Mouse (Mus musculus): ENCODE measurements at regions not wholly inside any gene's neighbourhood (a gene's known extent, or its start where the extent isn't known, plus 50 kb on each side); places are given as distances from the start of the nearest gene placed in this dataset.

- DNase-seq (ENCODE audit: low spot score) = peak; percentile 66
Measured at GRCm38 (mm10) chr11:7944956-7945515, 719.3 kb downstream of the Tns3 start.

DNA sequence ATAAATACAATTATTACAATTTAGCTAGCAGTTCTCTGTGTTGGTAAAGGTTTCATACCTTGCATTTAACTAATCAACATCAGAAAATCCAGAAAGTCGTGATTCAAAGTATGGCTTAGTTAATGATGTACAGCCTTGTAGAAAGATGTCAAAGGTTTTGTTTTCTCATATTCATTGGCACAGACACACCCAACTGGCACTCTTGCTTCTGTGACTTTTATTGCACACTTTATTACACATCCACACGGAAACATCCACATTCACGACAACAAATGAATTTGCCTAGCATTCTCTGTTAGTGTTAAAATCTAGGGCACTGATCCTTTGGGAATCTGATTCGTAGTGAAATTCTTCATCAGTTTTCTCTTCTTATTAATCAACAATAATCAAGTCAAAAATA lies 720.0 kb downstream of the Tns3 start:
- DNase-seq (ENCODE audit: low spot score) = peak; percentile 2

DNA sequence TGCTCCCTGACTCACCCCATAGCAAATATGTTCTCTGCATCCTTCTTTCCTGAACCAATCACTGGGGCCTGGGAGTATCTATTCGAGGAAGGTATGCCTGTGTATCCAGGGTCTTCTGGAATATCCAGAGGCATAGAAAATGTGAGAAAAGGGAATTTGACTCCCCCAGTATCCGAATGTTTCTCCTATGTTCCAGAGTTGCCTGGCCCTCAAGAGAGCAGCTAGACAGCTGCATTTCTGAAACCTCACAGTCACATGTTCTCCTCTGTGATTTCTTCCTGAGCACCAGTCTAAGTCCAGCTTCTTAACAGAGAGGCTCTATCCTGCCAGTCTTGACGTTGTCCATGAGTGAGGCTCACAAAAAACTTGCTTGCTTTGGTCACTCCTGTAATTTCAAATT lies 719.9 kb upstream of the Igfbp3 start:
- DNase-seq (ENCODE audit: low spot score) = no peak

GRCm38 (mm10) chr11:7932638-7933037 lies 718.9 kb upstream of the Igfbp3 start:
- DNase-seq (ENCODE audit: low spot score) = no peak

GRCm38 (mm10) chr11:7931064-7931797 lies 717.5 kb upstream of the Igfbp3 start:
- DNase-seq (ENCODE audit: low spot score) = no peak

- DNase-seq (ENCODE audit: low spot score) = peak; percentile 16
Measured at GRCm38 (mm10) chr11:7927676-7928075, 714.0 kb upstream of the Igfbp3 start.

- DNase-seq (ENCODE audit: low spot score) = peak; percentile 10
Measured at GRCm38 (mm10) chr11:7912036-7912435, 698.3 kb upstream of the Igfbp3 start.

GRCm38 (mm10) chr11:7900266-7900665 lies 686.5 kb upstream of the Igfbp3 start:
- peak; percentile 11 for DNase-seq (ENCODE audit: low spot score)

GRCm38 (mm10) chr11:7898204-7898603 lies 684.5 kb upstream of the Igfbp3 start:
- DNase-seq (ENCODE audit: low spot score) = no peak

- DNase-seq (ENCODE audit: low spot score) = no peak
Measured at GRCm38 (mm10) chr11:7880506-7880905, 666.8 kb upstream of the Igfbp3 start.

GRCm38 (mm10) chr11:7864116-7864515 lies 650.4 kb upstream of the Igfbp3 start:
- no peak for DNase-seq (ENCODE audit: low spot score)

DNA sequence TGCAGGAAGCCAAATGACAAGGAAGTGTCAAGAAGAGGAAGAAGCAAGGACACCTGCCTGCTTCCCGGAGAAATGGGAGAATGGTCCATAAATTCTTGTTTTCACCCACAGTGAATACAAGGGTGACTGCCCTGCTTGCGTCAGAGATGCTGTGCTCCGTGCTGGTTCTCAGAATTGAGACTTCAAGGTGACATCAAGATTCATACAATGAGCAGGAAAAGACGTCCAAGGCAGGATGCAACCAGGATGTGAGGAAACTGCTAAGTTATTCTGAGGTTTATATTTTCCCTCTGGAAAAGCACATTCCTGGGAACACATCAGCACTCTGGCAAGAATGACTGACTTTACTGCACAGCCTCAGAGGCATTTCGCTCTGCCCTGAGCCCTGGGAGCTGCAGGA lies 650.0 kb upstream of the Igfbp3 start:
- no peak for DNase-seq (ENCODE audit: low spot score)

GRCm38 (mm10) chr11:7862547-7862946 lies 648.8 kb upstream of the Igfbp3 start:
- peak; percentile 89 for DNase-seq (ENCODE audit: low spot score)

GRCm38 (mm10) chr11:7852612-7853011 lies 638.9 kb upstream of the Igfbp3 start:
- no peak for DNase-seq (ENCODE audit: low spot score)

DNA sequence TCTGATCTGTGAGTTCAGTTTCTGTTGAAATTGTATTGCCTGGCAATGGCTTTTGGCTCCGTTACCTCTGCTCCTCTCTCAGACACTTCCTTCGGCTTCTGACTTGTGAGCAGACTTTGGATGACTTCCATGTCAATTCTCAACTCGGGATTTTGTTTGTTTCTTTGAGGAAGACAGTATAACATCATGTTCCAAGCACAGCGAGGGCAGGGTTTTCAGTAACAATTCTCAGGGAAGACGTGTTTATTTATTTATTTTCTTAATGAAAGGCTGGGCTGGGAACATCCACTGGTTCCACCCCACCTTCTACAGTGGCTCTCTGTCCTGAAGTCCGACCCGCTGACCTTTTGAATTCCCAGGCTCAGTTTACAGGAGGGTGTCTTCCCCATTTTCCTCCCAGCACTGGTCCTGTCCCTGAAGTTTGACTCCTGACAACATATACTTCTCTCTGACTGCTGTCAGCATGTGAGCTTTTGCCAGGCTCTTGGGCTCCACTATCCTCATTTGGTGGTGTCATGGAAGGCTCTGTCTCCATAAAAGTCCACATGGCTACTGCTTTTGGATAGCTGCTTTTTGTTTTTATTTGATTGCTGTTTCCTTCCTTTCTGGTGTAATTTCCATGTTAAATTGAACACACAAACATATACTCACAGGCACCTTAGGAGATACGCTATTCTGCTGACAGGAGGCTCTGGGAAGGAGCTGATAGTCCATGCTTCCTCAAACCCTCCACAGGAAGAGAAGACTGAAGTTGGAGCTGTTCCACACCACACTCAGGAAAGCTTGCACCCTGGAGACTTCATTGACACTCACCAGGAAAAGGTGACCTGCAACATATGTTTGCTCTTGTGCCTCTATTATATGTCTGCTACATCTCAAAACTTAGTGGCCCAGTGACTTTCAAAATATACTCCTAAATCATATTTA lies 624.9 kb upstream of the Igfbp3 start:
- peak; percentile 96 for DNase-seq (ENCODE audit: low spot score)

DNA sequence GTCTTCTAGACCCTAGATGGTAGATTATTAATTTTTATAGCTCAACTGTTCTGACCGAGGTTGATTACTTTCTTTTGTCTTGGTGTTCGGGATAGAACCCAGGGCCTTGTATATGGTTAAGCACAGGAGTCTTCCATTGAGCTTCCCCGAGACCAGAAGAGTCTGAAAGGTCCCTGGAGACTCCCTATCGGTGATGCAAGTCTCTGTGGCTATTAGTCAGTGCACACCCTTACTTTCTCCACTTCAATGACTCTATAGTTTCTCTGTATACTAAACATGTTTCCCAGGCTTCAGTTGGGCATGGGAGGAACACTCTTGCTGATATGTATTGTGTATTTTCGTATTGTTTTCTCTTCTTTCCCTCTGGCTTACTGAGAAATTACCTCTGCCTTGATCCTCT lies 623.8 kb upstream of the Igfbp3 start:
- DNase-seq (ENCODE audit: low spot score) = peak; percentile 40

DNA sequence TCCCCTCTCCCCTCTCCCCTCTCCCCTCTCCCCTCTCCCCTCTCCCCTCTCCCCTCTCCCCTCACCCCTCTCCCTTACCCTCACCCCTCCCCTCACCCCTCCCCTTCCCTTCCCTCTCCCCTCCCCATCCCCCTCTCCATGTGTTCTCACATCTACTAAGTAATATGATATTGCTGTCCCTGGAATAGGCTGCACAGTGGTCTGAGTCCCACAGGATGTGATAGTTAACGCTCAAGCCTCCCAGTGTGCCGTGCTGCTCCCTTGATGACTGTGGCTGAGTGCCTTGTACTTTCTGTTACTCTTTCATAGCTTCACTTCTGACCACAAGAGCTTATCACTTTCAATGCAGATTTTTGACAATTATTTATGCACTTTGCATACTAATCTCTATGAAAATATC lies 620.4 kb upstream of the Igfbp3 start:
- no peak for DNase-seq (ENCODE audit: low spot score)

GRCm38 (mm10) chr11:7832376-7832775 lies 618.7 kb upstream of the Igfbp3 start:
- DNase-seq (ENCODE audit: low spot score) = no peak

DNA sequence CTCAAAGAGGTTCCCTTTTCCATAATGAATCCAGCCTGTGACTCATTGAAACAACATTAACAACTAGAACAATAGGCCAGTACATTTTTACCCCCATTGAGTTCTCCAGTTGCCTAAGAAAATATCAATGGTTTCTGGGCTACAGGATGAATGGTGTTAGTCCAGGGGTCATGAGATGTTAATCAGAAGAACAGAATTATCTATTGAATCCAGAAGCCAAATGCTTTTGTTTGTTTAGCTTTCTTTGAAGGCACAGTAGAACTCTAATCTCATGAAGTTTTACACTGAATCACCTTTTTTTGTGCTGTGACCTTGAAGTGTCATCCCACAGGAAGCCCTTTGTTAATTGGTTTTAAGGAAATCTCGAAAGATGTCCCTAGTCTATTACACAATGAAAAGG lies 616.0 kb upstream of the Igfbp3 start:
- DNase-seq (ENCODE audit: low spot score) = no peak

- DNase-seq (ENCODE audit: low spot score) = no peak
Measured at GRCm38 (mm10) chr11:7828001-7828400, 614.3 kb upstream of the Igfbp3 start.

DNA sequence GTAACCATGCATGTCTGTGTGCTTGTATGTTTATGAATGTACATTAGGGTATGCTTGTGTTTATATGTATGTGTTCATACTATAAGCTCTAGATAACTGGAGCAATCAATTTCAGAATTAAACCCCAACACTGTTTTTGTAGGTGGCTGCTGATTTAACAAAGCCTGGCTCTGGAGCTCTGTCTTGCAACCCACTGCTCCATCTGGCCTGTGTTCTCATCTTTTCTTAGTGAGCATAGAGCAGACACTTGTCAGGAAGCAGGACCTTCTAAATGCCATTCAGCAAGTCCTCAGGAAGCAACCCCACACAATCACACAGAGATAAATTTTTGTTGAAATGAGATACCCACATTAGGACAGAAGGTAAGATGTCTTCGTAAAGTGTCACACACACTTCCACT lies 613.7 kb upstream of the Igfbp3 start:
- no peak for DNase-seq (ENCODE audit: low spot score)

- peak; percentile 80 for DNase-seq (ENCODE audit: low spot score)
Measured at GRCm38 (mm10) chr11:7815750-7816149, 602.0 kb upstream of the Igfbp3 start.

DNA sequence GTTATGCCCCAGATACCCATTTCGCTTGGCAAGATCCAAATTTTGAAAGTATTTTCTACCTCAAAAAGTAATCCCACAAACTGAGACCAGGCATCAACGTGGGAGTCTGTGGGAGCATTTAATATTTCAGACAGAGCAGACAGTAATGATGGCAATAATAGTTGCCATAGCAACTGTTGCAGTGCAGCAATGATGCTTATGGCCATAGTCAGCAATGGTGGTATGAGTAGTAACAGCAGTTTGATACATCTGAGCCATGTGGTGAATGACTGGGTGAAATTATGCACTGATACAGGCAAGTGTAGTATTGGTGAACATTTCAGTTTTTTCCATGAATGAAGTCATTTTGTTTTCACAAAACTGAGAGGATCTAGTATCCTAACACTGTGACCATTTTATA lies 600.8 kb upstream of the Igfbp3 start:
- DNase-seq (ENCODE audit: low spot score) = no peak
